Mouse (Mus musculus) macrophage (primary cell): Measurements from ENCODE around the gene Il22ra2. TPM values are rescaled to one million over a fixed set of nuclear protein-coding genes. Genes with fewer than 3 reads are reported as not detected.

Experiments used
- H3K27ac ChIP-seq: fragments of 350-480 bp; formaldehyde crosslinking; 2 replicates; pipeline ENCODE4 v1.9.0; 2021
- H3K36me3 ChIP-seq: fragments of 350-480 bp; formaldehyde crosslinking; 2 replicates; pipeline ENCODE4 v1.9.0; 2021; ENCODE audit errors: inconsistent target
- H3K4me3 ChIP-seq: fragments of 350-480 bp; formaldehyde crosslinking; 2 replicates; pipeline ENCODE4 v1.9.0; 2021; ENCODE audit errors: inconsistent target
- H3K79me2 ChIP-seq: fragments of 350-480 bp; formaldehyde crosslinking; 2 replicates; pipeline ENCODE4 v1.9.0; 2021; ENCODE audit errors: inconsistent target
- WGBS: methylation state at CpG from one replicate; pipeline ENCODE4 v1.1.7; 2026; ENCODE audit warnings: inconsistent platforms; ENCODE audit not compliant: missing documents; 5-methylcytosine and 5-hydroxymethylcytosine counted together
- polyA plus RNA-seq: library from polyadenylated mRNA; stranded (reverse); fragments of 250-400 nt; gene quantifications from 3 replicates; pipeline ENCODE4 v1.2.4, GENCODE M21; 2018; ENCODE audit warnings: inconsistent platforms
- total RNA-seq, 78 experiments: library from RNA; depleted of rRNA; stranded (reverse); fragments of 250-400 nt; gene quantifications; 1 replicate in 9 of 78; 2 replicates in 24 of 78; 3 replicates in 43 of 78; 4 replicates in 2 of 78; pipeline ENCODE4 v1.2.4; 2018; ENCODE audit warnings: inconsistent platforms in 56 of 78

The Il22ra2 gene
- not detected for total RNA-seq (2018; cell fraction: chromatin; rRNA removed)
- total RNA-seq (2018; cell fraction: cytosol; rRNA removed), result not detected
- total RNA-seq (2018; cell fraction: nucleus; rRNA removed), result under 1 TPM in 1 of 26 experiments, not detected in 25; 0.65 TPM
- polyA plus RNA-seq, result not detected in 3 replicates

DNA sequence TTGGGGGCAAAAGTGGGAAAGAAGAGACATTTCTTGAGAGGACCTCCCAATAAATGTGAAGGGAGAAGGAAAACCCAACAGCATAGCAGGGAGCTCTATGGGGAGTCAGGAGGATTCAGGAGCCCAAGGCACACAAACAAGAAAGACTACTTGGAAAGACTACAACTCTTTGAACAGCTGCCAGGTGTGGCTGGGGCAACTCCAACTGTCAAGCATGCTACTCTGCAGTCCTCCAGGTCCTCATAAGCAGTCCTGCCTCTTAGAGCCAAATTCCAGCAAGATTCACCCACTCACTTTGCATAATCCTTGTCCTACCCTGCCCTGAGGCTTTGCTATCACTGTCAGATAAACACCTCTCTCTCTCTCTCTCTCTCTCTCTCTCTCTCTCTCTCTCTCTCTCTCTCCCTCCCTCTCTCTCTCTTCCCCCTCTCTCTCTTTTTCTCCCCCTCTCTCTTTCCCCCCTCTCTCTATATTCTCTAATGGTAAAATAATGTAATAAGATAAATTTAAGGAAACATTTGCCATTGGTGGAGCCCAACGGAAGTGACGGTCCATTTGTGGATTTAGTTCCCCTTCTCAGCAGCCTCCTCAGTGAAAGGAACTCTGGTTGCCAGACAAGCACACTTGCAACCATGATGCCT is at the start of gene Il22ra2:
Gene Il22ra2, plus strand, starts transcription at position 591 of the 641 bp plus-strand sequence.
- 29% methylated on average over 1 of the region's 2 CpGs for WGBS
- Histone ChIP-seq H3K36me3 (no peaks in the 10 kb centered on the region), H3K4me3 (no peak within 1 kb of the TSS)

DNA sequence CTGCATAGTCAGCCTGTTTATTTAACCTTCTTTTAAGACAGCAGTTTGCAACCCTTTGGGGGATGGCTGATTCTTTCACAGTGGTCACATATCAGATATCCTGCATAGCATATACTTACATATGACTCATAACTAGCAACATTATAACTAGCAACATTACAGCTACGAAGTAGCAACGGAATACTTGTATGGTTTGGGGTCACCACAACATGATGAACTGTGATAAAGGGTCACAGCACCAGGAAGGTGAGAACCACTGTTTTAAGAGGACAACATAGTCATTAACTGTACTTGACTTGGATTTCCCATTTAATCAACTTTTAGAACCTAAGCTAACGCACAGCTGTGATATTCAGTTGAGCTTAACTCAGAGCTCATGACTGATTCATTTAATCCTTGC is 44.2 kb upstream of the Il22ra2 start:
- WGBS, result 88% methylated on average over 3 of the region's 3 CpGs
- no peak overlapping the region for H3K4me3 ChIP-seq
- H3K27ac ChIP-seq, result no peak overlapping the region
- no peaks in the 10 kb centered on the region for H3K36me3 ChIP-seq
- no peaks in the 10 kb centered on the region for H3K79me2 ChIP-seq

More for the DNA sequence above, at the start of gene Il22ra2:
- H3K79me2 ChIP-seq, result no peaks in the 10 kb centered on the region
- no peak within 1 kb of the TSS for H3K27ac ChIP-seq

DNA sequence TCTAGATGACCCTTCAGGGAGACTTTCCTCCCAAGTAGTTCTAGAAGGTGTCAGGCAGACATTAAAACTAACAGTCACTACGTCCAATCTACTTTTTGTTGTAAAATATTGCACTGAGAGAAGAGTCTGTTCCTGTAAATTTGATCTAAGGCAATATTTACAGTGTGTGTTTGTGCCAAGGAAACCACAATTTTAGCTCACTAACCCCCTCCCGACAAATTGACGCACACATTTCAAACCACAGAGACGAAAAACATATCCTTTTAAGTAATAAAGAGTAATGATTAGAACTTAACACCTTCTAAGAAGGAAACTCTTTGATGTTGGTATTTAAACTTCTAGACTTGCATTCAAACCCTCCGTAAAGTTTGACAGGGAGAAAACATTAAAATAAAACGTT is 43.8 kb upstream of the Il22ra2 start:
- H3K27ac ChIP-seq, result no peak overlapping the region
- H3K4me3 ChIP-seq, result no peak overlapping the region
- no peaks in the 10 kb centered on the region for H3K36me3 ChIP-seq
- WGBS, result 35% methylated on average over 6 of the region's 6 CpGs
- no peaks in the 10 kb centered on the region for H3K79me2 ChIP-seq

DNA sequence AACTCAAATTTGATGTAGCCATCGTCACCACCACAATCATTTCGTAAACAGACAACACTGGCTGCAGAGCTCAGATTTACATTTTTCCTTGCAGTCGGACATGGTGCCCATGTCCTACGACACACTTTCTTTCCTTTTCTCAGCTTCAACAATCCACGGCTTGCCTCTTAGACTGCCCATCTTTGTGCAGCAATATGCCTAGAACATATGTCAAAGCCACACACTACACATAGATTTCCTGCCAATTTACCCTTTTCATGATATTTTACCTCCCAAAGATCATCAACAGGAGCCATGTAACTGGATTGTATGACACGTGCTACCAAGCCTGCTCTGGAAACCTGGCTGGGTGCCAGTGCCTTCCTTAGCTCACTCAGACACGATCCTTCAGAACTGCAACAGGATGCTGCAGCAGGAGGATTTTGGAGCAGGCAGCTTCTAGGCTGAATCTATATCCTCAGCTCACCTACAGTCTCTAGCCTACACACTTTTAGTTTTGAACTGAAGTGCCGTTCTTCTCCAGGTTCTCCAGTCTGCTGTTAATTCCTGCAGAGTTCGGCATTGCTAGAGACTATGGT is 43.3 kb upstream of the Il22ra2 start:
- WGBS, result 47% methylated on average over 8 of the region's 9 CpGs
- no peak overlapping the region for H3K4me3 ChIP-seq
- no peak overlapping the region for H3K27ac ChIP-seq

DNA sequence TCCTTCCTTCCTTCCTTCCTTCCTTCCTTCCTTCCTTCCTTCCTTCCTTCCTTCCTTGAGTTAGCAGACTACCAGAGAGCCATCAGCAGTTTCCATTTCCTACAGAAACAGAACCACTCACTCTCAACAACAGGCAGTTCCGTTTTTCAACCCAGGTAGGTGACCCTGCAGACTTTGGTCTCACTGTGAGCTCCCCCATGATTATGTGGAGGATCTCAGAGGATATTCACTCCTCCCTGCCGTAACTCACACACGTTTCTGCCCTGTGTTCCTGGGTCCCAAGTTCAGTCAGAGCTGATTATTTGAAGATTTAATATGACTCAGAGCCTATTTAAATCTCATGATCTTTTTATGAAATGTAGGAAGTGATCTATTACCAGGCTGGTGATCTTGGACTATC is 41.1 kb upstream of the Il22ra2 start:
- H3K79me2 ChIP-seq, result no peaks in the 10 kb centered on the region
- no peak overlapping the region for H3K4me3 ChIP-seq
- 96% methylated on average over 2 of the region's 3 CpGs for WGBS
- H3K27ac ChIP-seq, result no peak overlapping the region
- H3K36me3 ChIP-seq, result no peaks in the 10 kb centered on the region

More for the DNA sequence above, 43.3 kb upstream of the Il22ra2 start:
- Histone ChIP-seq H3K36me3 (no peaks in the 10 kb centered on the region), H3K79me2 (no peaks in the 10 kb centered on the region)

DNA sequence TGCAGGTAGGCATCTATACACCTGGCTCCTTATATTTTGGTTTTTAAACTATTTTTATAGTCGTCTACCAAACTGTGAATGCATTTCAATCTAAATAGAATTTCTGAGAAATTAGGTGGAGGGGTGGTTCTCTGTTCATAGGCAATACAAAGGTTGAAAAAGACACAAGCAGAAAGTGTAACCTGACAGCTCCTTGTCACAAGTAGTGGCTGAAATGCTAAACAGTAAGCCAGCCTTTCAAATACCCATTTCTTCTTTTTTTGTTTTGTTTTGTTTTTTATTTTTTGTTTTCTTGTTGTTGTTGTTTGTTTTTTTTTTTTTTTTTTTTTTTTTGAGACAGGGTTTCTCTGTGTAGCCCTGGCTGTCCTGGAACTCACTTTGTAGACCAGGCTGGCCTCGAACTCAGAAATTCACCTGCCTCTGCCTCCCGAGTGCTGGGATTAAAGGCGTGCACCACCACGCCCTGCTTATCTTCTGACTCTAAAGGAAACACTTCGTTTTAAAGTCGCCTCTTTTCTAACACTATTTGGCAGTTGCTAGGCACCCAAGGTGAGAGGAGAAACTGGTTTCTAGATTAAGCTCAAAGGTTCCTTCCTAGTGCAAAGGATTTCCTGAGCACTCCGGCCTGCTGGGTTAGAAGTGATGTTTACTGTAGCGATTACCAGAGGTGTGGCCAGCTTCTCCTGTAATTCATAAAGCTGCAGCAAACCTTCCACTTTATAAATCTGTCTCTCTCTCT is 39.8 kb upstream of the Il22ra2 start:
- Histone ChIP-seq H3K79me2 (no peaks in the 10 kb centered on the region), H3K4me3 (no peak overlapping the region), H3K36me3 (no peaks in the 10 kb centered on the region), H3K27ac (peak overlapping the region; percentile 88)
- 40% methylated on average over 8 of the region's 9 CpGs for WGBS

DNA sequence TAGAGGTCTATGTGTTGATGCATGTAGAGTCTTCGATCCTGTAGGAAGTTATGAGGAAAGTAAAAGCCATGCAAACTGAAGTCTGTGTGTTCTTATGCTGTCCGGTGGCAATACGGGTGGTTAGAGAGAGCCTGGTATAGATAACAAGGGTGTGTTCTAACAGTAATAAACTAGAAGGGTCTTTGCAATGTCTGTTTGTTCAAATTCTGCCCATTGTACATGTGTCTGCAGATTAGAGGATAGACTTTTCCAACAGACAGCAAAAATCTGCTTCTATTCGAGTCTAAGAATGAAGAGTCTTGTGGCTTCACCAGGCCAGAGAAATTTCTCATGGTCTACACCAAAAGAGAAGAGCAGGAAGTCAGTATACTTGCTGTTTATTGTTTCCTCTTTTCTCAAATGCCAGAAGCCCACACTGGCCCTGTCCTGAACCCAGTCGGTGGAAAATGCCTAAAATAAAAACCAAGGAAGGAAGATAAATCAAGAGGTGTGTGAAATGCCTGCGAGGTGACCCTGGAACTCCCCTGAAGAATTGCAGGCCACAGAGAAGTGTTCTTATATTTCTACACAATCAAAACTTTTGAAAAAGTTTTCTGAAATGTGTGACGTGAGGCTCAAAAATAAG is 38.9 kb upstream of the Il22ra2 start:
- no peak overlapping the region for H3K4me3 ChIP-seq
- no peaks in the 10 kb centered on the region for H3K79me2 ChIP-seq
- 28% methylated on average over 7 of the region's 7 CpGs for WGBS
- H3K36me3 ChIP-seq, result no peaks in the 10 kb centered on the region
- H3K27ac ChIP-seq, result peak overlapping the region; percentile 88

DNA sequence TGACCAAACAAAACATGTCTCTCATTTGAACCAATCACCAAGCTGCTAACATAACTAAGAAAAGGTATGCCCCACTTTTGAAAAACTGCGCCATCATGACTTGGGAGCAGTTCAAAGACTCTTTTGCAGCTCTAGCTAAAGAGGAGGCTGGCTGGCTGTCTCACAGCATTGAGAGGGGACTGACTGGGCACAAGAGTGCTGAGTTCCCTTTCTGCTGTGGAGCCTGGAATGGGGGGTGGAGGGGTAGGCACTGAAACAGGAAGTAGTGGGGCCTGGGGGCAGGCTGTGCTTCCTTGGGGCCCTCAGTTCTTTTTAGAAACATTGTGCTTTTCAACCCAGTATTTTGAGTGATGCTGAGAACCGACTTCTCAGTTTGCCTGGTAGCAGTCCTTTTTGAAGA is 37.7 kb upstream of the Il22ra2 start:
- Histone ChIP-seq H3K79me2 (no peaks in the 10 kb centered on the region), H3K27ac (peak overlapping the region; percentile 88), H3K36me3 (no peaks in the 10 kb centered on the region), H3K4me3 (no peak overlapping the region)
- WGBS, result 3% methylated on average over 2 of the region's 2 CpGs

DNA sequence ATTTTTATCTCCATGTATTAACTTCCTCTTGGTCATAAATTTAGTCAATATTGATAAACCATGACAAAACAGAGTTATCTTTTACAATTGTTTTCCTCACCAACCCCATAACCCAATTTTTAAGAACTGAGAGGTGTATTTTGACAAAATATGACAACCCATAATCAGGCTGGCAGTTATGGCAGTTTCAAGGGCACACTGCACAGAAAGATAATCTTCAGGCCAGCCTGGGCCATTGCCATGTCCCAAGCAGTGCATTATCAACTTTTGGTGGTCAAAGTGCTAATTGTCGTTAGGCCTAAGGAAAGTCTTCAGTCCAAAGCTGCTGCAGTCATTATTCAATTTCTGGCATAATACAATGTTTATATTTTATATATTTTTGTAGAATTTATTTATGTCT is 37.0 kb upstream of the Il22ra2 start:
- peak overlapping the region; percentile 88 for H3K27ac ChIP-seq
- no peaks in the 10 kb centered on the region for H3K79me2 ChIP-seq
- no peak overlapping the region for H3K4me3 ChIP-seq
- H3K36me3 ChIP-seq, result no peaks in the 10 kb centered on the region
- 71% methylated on average over 1 of the region's 1 CpGs for WGBS

DNA sequence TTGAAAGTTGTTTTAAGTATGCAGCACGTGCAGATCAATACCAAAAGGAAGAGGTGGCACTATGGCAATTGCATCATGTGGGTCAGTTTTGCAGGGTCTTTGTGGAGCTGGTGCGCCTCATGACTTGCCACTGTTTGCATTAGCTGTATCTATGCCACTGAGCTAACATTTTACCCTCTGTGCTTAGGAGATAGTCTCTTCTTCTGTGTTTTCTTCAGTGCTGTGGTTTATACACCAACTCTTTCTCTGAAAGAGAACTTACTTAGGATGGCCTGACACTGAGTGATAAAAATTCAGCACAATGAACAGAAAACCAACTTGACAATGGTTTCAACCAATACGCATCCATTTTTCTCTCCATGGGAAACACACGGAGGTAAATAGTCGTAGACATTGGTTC is 35.9 kb upstream of the Il22ra2 start:
- 95% methylated on average over 5 of the region's 5 CpGs for WGBS
- Histone ChIP-seq H3K4me3 (no peak overlapping the region), H3K79me2 (no peaks in the 10 kb centered on the region), H3K27ac (no peak overlapping the region), H3K36me3 (no peaks in the 10 kb centered on the region)

DNA sequence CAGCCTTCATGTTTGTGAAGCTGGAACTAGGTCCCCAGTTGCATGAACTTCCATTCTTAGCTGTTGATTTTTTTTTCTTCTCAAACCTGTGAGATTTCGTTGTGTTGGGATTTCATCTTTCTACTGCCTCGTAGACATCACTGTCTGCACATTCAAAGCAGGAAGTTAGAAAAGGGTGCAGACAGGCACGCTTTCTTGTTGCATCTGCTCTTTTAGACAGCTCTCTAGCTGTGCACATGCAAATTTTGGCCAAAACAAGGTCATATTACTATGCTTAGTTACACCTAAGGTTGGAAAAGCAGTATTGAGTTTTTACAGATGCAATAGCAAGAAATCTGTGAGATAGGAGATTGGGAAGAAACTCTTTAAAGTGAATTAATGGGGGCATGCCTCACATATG is 34.5 kb upstream of the Il22ra2 start:
- Histone ChIP-seq H3K27ac (peak overlapping the region; percentile 33), H3K36me3 (no peaks in the 10 kb centered on the region), H3K4me3 (no peak overlapping the region), H3K79me2 (peaks cover 1% of the 10 kb centered on the region)
- WGBS, result 83% methylated on average over 2 of the region's 3 CpGs

DNA sequence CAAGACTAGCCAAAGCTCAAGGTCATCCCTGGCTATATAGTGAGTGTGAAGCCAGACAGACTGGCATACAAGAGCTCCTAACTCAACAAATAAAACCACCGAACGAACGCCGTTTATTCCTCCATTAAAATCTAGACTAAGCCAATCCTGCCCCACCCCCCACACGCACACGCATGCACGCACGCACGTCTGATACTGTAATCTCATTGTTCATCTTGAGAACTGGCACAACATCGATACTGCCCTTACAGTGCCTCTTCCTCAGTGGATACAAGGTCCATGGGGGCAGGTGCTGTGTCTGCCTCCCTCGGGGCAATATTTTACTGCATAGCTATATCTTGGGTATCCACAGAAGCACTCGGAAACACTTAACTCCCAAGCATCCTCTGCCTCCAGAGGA is 32.2 kb upstream of the Il22ra2 start:
- no peak overlapping the region for H3K27ac ChIP-seq
- 95% methylated on average over 12 of the region's 12 CpGs for WGBS
- H3K79me2 ChIP-seq, result peaks cover 25% of the 10 kb centered on the region
- H3K36me3 ChIP-seq, result no peaks in the 10 kb centered on the region
- H3K4me3 ChIP-seq, result no peak overlapping the region

DNA sequence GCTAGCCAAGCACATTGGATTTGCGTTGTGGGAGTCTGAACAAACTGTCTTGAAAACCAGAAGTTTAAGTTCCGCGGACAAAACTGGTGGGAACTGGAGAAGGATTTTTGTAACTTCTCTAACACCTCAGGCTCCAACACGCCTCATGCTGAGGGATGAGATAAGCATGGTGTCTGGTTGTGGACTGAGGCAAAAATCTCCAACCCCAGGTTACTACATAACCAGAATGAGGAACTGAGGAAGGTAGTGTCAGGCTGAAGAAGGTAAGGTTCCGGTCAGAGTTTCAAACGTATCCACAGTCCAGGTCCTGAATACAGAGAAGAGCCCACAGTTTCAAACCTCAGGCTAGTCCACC is 30.5 kb upstream of the Il22ra2 start:
- Histone ChIP-seq H3K4me3 (peak overlapping the region; percentile 12; the same call in 1 of the 2 replicates), H3K27ac (peak overlapping the region; percentile 78), H3K79me2 (peaks cover 41% of the 10 kb centered on the region), H3K36me3 (no peaks in the 10 kb centered on the region)
- WGBS, result 1% methylated on average over 6 of the region's 6 CpGs

DNA sequence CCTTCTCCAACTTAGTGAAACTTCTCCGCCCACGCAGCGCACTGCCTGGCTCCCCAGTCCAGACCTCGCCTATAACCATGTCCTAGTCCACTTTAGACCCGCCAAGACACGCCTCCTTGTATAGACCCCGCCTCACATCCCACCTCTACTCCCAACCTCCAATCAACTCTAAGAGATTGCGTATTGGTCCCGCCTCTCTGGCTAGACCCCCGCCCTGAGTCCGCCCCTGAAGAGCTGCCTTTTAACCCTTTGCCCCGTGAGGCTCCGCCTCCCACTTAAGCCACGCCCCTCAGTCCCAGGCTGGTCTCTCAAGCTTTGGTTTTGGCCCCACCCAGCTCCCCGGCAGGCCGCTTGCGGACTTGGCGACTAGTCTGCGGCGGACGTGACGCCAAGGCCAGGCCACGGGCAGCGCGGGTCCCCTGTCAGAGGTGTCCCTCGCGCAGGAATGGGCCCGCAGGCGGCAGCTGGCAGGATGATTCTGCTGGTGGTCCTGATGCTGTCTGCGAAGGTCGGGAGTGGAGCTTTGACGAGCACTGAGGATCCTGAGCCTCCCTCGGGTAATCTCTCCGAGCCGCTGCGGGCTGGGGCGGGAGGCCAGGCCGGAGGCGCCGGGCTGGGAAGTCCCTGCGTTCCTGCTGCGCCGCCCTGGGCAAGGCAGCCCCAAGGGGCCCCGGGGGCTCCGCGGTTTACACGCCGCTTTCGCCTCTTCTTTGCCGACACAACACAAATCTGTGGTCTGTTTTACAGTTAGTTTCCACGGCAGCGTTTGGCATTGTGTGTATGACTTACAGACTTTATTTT is 30.0 kb upstream of the Il22ra2 start, which contains the start of gene Ifngr1:
Gene Ifngr1, plus strand, starts transcription at position 309 of the 801 bp plus-strand sequence.
- peak within 1 kb of the TSS; percentile 76 for H3K4me3 ChIP-seq
- peaks cover 47% of the 10 kb centered on the region for H3K79me2 ChIP-seq
- WGBS, result 0% methylated on average over 52 of the region's 52 CpGs
- H3K36me3 ChIP-seq, result no peaks in the 10 kb centered on the region
- H3K27ac ChIP-seq, result peak within 1 kb of the TSS; percentile 81
